Mouse (Mus musculus) cerebellum, adult 2 months (tissue): Measurements from ENCODE around the gene Kcnip4.

Source experiments
- CTCF ChIP-seq: fragments of 200-500 bp; IDR thresholded peaks from 2 replicates; pipeline ENCODE4 v1.5.1; 2011; ENCODE audit warnings: low read depth, mild to moderate bottlenecking, control low read depth, low read length, moderate library complexity, borderline replicate concordance; ENCODE audit not compliant: insufficient read depth
- POLR2A ChIP-seq: fragments of 200-500 bp; IDR thresholded peaks from 2 replicates; pipeline ENCODE4 v1.6.1; 2011; ENCODE audit warnings: low read length, control low read depth, borderline replicate concordance; ENCODE audit not compliant: insufficient read depth

DNA sequence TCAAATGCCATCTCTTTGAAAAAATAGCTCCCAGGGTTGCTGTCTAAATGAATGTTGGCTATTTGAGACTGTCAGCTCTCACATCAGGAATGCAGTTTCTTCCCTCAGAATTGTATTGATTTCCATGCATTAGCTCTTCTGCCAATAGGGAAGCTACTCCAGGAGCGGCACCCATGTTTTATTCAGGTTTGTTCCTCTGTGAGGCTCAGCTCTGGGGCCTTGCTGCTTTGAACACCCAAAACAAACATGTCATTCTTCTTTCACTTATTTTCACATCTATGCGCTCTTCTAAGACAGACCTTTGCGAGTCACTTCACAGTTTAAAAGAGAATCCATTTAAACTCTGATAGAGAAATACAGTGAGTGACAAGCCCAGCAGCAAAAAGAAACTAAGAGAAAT is 862.2 kb downstream of the Kcnip4 start:
- no peak for TF ChIP-seq POLR2A
- no peak for TF ChIP-seq CTCF
